Mouse (Mus musculus) liver, adult 2 months (tissue): ENCODE results near the gene Cdh26.

ENCODE experiments used
- CTCF ChIP-seq: fragments of 200-500 bp; IDR thresholded peaks from 2 replicates; pipeline ENCODE4 v1.5.1; 2011; ENCODE audit warnings: low read depth, low read length, control low read depth
- POLR2A ChIP-seq: fragments of 200-500 bp; IDR thresholded peaks from 2 replicates; pipeline ENCODE4 v1.6.1; 2011; ENCODE audit warnings: low read length, control low read depth; ENCODE audit not compliant: insufficient read depth; ENCODE audit errors: extremely low read depth

GRCm38 (mm10) chr2:178480932-178481331 lies 50.6 kb downstream of the Cdh26 start:
- no peak for TF ChIP-seq CTCF
- TF ChIP-seq POLR2A = no peak
